Mouse (Mus musculus) monocyte, adult 59 days (primary cell): Measurements from ENCODE around the gene Pde4d. TPM values are rescaled to one million over a fixed set of nuclear protein-coding genes. Genes with fewer than 3 reads are reported as not detected.

Experiments used
- total RNA-seq, 2 experiments: library from RNA; stranded (reverse); gene quantifications; one replicate each; pipeline ENCODE4 v1.2.4; 2023

The Pde4d gene
- 1 to 10 TPM; 5.2 to 6.2 TPM for total RNA-seq

GRCm38 (mm10) chr13:108449116-108450097 lies at the start of gene Pde4d:
TSS of gene Pde4d (plus strand) at chr13:108449948.

Other genes with a start within 250 kb of the Pde4d start
- gene Elovl7, start 235.5 kb upstream of the Pde4d start, total RNA-seq, result 1 to 10 TPM in 1 of 2 experiments, under 1 TPM in 1; 0.73 to 1.5 TPM
- gene Depdc1b, start 133.6 kb upstream of the Pde4d start, total RNA-seq, result 1 to 10 TPM; 1.7 to 1.9 TPM